ENCODE assay signal across 20 mouse cellular contexts in genomic region chr4:81868941-81869340, GRCm38 (mm10).
DNase-seq lines count a peak whose midpoint lies in the region; ATAC-seq and TF ChIP-seq lines count a peak whose summit lies in the region.
"Had no signal": no experiment of that assay in that cellular context is flagged by ENCODE, and none has a peak within 500 bp of the region (broad histone marks: within the 10 kb centered on the region; RNA-seq: fewer than 3 reads in every experiment).

No protein-coding gene starts in this region.

- H3K27ac ChIP-seq in layer of hippocampus, adult 2 months: peak overlapping the region; percentile 47
- H3K27ac ChIP-seq in hindbrain, embryonic 13.5 days: no peak overlapping the region
- H3K27ac ChIP-seq: embryonic facial prominence, embryonic 10.5 days; embryonic facial prominence, embryonic 12.5 days; forebrain, embryonic 13.5 days; forebrain, embryonic 15.5 days had no signal

- H3K4me1 ChIP-seq in hindbrain, embryonic 13.5 days (replicated peaks): no peaks in the 10 kb centered on the region
- H3K4me1 ChIP-seq: embryonic facial prominence, embryonic 10.5 days; embryonic facial prominence, embryonic 12.5 days; forebrain, embryonic 13.5 days; forebrain, embryonic 15.5 days had no signal

- H3K9ac ChIP-seq in hindbrain, embryonic 13.5 days: no peak overlapping the region
- H3K9ac ChIP-seq: embryonic facial prominence, embryonic 12.5 days; forebrain, embryonic 13.5 days; forebrain, embryonic 15.5 days had no signal

- no peaks in the 10 kb centered on the region for H3K9me3 ChIP-seq in hindbrain, embryonic 13.5 days
- H3K9me3 ChIP-seq: embryonic facial prominence, embryonic 10.5 days; embryonic facial prominence, embryonic 12.5 days; forebrain, embryonic 13.5 days; forebrain, embryonic 15.5 days had no signal

- H3K36me3 ChIP-seq in hindbrain, embryonic 13.5 days: no peaks in the 10 kb centered on the region
- H3K36me3 ChIP-seq: embryonic facial prominence, embryonic 10.5 days; embryonic facial prominence, embryonic 12.5 days; forebrain, embryonic 15.5 days had no signal

- WGBS in hindbrain, embryonic 13.5 days: 91% methylated on average over 2 of the region's 2 CpGs

- H3K4me2 ChIP-seq in hindbrain, embryonic 13.5 days: no peak overlapping the region
- H3K4me2 ChIP-seq: embryonic facial prominence, embryonic 12.5 days; forebrain, embryonic 13.5 days; forebrain, embryonic 15.5 days had no signal

- intact Hi-C loops in left cerebral cortex, postnatal 25 days (cut with DNase I): no loop called here
- intact Hi-C loops in heart, postnatal 25 days (cut with DNase I): no loop called here

- DNase-seq in layer of hippocampus, adult 2 months (ENCODE audit: low spot score in 2 of 2): peak; percentile 19 to 53
- no peak for DNase-seq in layer of hippocampus, postnatal 25 days (ENCODE audit: extremely low spot score in 1 of 2, low spot score in 1 of 2)
- peak; percentile 12 to 15 for DNase-seq in layer of hippocampus, adult 8-10 months (ENCODE audit: low spot score in 2 of 2)
- peak; percentile 59 for DNase-seq in layer of hippocampus, adult 9-11 months
- DNase-seq in telencephalon, adult 2 months (ENCODE audit: low read depth, low spot score): peak; percentile 17
- no peak for DNase-seq in left cerebral cortex, postnatal 25 days (ENCODE audit: low spot score in 2 of 2)
- DNase-seq in heart, postnatal 25 days (ENCODE audit: low spot score): no peak
- DNase-seq: adrenal gland, adult 2 months; adrenal gland, postnatal 10 days; adrenal gland, postnatal 25 days; cerebellum, adult 11-12 months; cerebellum, adult 2 months; cerebellum, adult 9-10 months; cerebellum, postnatal 10 days; cerebellum, postnatal 25 days had no signal

- ATAC-seq in hindbrain, embryonic 13.5 days (ENCODE audit: low FRiP score): no peak
- ATAC-seq: forebrain, embryonic 13.5 days; forebrain, embryonic 15.5 days had no signal

- no peaks in the 10 kb centered on the region for H3K27me3 ChIP-seq in hindbrain, embryonic 13.5 days
- H3K27me3 ChIP-seq: embryonic facial prominence, embryonic 12.5 days; forebrain, embryonic 13.5 days; forebrain, embryonic 15.5 days had no signal

- H3K4me3 ChIP-seq in layer of hippocampus, adult 2 months: no peak overlapping the region
- H3K4me3 ChIP-seq in hindbrain, embryonic 13.5 days: no peak overlapping the region
- H3K4me3 ChIP-seq: embryonic facial prominence, embryonic 10.5 days; embryonic facial prominence, embryonic 12.5 days; forebrain, embryonic 13.5 days; forebrain, embryonic 15.5 days had no signal

- no peak for TF ChIP-seq CTCF in layer of hippocampus, adult 2 months (conservative IDR thresholded peaks at IDR 0.05)

Comparison
In these comparisons a context has a peak if more than half of its experiments do, and no peak if none do; other contexts are left out.
1. DNase-seq: peak in layer of hippocampus, adult 2 months (2 of 2), layer of hippocampus, adult 8-10 months (2 of 2), layer of hippocampus, adult 9-11 months (single experiment) and telencephalon, adult 2 months (single experiment); none in layer of hippocampus, postnatal 25 days (0 of 2), left cerebral cortex, postnatal 25 days (0 of 2) and heart, postnatal 25 days (single experiment).